Mouse (Mus musculus): ENCODE measurements around the gene Atxn3. TPM values are rescaled to one million over a fixed set of nuclear protein-coding genes. Genes with fewer than 3 reads are reported as not detected.

Gene Atxn3
- total RNA-seq, 2 experiments from 2014 or later = 7.0 to 7.6 TPM

GRCm38 (mm10) chr12:101893296-101893695 lies 64.8 kb downstream of the Atxn3 start:
- DNase-seq (ENCODE audit: low spot score in 2 of 2) = no peak

GRCm38 (mm10) chr12:101892832-101893231 lies 65.2 kb downstream of the Atxn3 start:
- DNase-seq (ENCODE audit: low spot score in 2 of 2) = no peak

- DNase-seq (ENCODE audit: low spot score in 2 of 2) = no peak
These were observed 67.0 kb downstream of the Atxn3 start for GRCm38 (mm10) chr12:101891066-101891465.

GRCm38 (mm10) chr12:101889351-101889750 lies 68.7 kb downstream of the Atxn3 start:
- no peak for DNase-seq (ENCODE audit: low spot score in 2 of 2)

- no peak for DNase-seq (ENCODE audit: low spot score in 2 of 2)
These were observed 69.7 kb downstream of the Atxn3 start for GRCm38 (mm10) chr12:101888312-101888711.

- DNase-seq (ENCODE audit: low spot score in 2 of 2) = no peak
These were observed 73.1 kb downstream of the Atxn3 start for GRCm38 (mm10) chr12:101884926-101885325.

- no peak for DNase-seq (ENCODE audit: low spot score in 2 of 2)
These were observed 81.7 kb downstream of the Atxn3 start for GRCm38 (mm10) chr12:101876374-101876773.

- no peak for DNase-seq (ENCODE audit: low spot score in 2 of 2)
These were observed 82.9 kb downstream of the Atxn3 start for GRCm38 (mm10) chr12:101875107-101875506.

Other genes starting within 250 kb of the Atxn3 start
- gene Tc2n, start 239.7 kb downstream of the Atxn3 start, total RNA-seq (2021) = under 1 TPM; 0.44 to 0.81 TPM
- 100 to 1,000 TPM in 1 of 2 experiments, 10 to 100 TPM in 1; 94.9 to 100 TPM for gene Fbln5, start 139.2 kb downstream of the Atxn3 start, total RNA-seq (2021)
- 10 to 100 TPM; 29.4 to 31.4 TPM for gene Trip11, start 45.0 kb downstream of the Atxn3 start, total RNA-seq (2021)
- gene Cpsf2, start 17.7 kb upstream of the Atxn3 start, total RNA-seq (2021) = 10 to 100 TPM; 16.2 to 19.1 TPM
- gene Slc24a4, start 170.5 kb upstream of the Atxn3 start, total RNA-seq (2021) = under 1 TPM; 0.65 to 0.88 TPM

Data from gastrocnemius, postnatal 4 days (tissue).